In genomic region chr9:44181537-44181936, GRCm38 (mm10) we compare ENCODE assay signal across 23 mouse cellular contexts. TPM values are rescaled to one million over a fixed set of nuclear protein-coding genes. Genes with fewer than 3 reads are reported as not detected.
DNase-seq lines count a peak whose midpoint lies in the region; ATAC-seq lines count a peak whose summit lies in the region.
"Had no signal": no experiment of that assay in that cellular context is flagged by ENCODE, and none has a peak within 500 bp of the region (broad histone marks: within the 10 kb centered on the region; RNA-seq: fewer than 3 reads in every experiment).

No protein-coding gene starts in this region.

- H3K4me2 ChIP-seq in heart, embryonic 13.5 days, result peak overlapping the region; percentile 24
- H3K4me2 ChIP-seq: embryonic facial prominence, embryonic 15.5 days; kidney, embryonic 15.5 days; limb, embryonic 15.5 days; lung, embryonic 14.5 days; midbrain, embryonic 15.5 days; neural tube, embryonic 13.5 days had no signal

- peaks cover 54% of the 10 kb centered on the region for H3K4me1 ChIP-seq in heart, embryonic 13.5 days
- H3K4me1 ChIP-seq in megakaryocyte, embryonic 14.5 days, result peaks cover 88% of the 10 kb centered on the region
- no peaks in the 10 kb centered on the region for H3K4me1 ChIP-seq in limb, embryonic 10.5 days
- H3K4me1 ChIP-seq: embryonic facial prominence, embryonic 15.5 days; kidney, embryonic 15.5 days; limb, embryonic 15.5 days; midbrain, embryonic 15.5 days; neural tube, embryonic 13.5 days had no signal

- H3K36me3 ChIP-seq in heart, embryonic 13.5 days, result peaks cover 24% of the 10 kb centered on the region
- peaks cover 48% of the 10 kb centered on the region for H3K36me3 ChIP-seq in megakaryocyte, embryonic 14.5 days (replicated peaks; ENCODE audit: low read length)
- peaks cover 31% of the 10 kb centered on the region for H3K36me3 ChIP-seq in limb, embryonic 10.5 days
- H3K36me3 ChIP-seq: limb, embryonic 15.5 days; midbrain, embryonic 15.5 days had no signal

- no peak overlapping the region for H3K4me3 ChIP-seq in heart, embryonic 13.5 days
- H3K4me3 ChIP-seq in megakaryocyte, embryonic 14.5 days (replicated peaks), result peak overlapping the region; percentile 80
- H3K4me3 ChIP-seq in limb, embryonic 10.5 days, result no peak overlapping the region
- H3K4me3 ChIP-seq: embryonic facial prominence, embryonic 15.5 days; hindbrain, embryonic 10.5 days; kidney, embryonic 15.5 days; limb, embryonic 15.5 days; midbrain, embryonic 15.5 days; neural tube, embryonic 13.5 days had no signal

- H3K27me3 ChIP-seq in heart, embryonic 13.5 days (replicated peaks), result no peaks in the 10 kb centered on the region
- no peaks in the 10 kb centered on the region for H3K27me3 ChIP-seq in megakaryocyte, embryonic 14.5 days (replicated peaks)
- H3K27me3 ChIP-seq in limb, embryonic 10.5 days (ENCODE audit: low read depth, poor library complexity, severe bottlenecking), result no peaks in the 10 kb centered on the region
- H3K27me3 ChIP-seq: embryonic facial prominence, embryonic 15.5 days; kidney, embryonic 15.5 days; limb, embryonic 15.5 days; midbrain, embryonic 15.5 days; neural tube, embryonic 13.5 days had no signal

- 28% methylated on average over 5 of the region's 5 CpGs for WGBS in heart, embryonic 13.5 days
- 90% methylated on average over 5 of the region's 5 CpGs for WGBS in limb, embryonic 10.5 days

- H3K9me3 ChIP-seq in heart, embryonic 13.5 days, result no peaks in the 10 kb centered on the region
- no peaks in the 10 kb centered on the region for H3K9me3 ChIP-seq in megakaryocyte, embryonic 14.5 days
- H3K9me3 ChIP-seq in limb, embryonic 10.5 days (replicated peaks), result 0 out of 2 replicates have a peak, but pooled peaks cover 3% of the 10 kb centered on the region
- H3K9me3 ChIP-seq: limb, embryonic 15.5 days; midbrain, embryonic 15.5 days had no signal

- H3K27ac ChIP-seq in heart, embryonic 13.5 days (replicated peaks), result peak overlapping the region; percentile 41
- no peak overlapping the region for H3K27ac ChIP-seq in limb, embryonic 10.5 days
- H3K27ac ChIP-seq: embryonic facial prominence, embryonic 15.5 days; hindbrain, embryonic 10.5 days; kidney, embryonic 15.5 days; limb, embryonic 15.5 days; liver, embryonic 14.5 days; midbrain, embryonic 15.5 days; neural tube, embryonic 13.5 days had no signal

- H3K9ac ChIP-seq in heart, embryonic 13.5 days, result no peak overlapping the region
- H3K9ac ChIP-seq: embryonic facial prominence, embryonic 15.5 days; kidney, embryonic 15.5 days; limb, embryonic 15.5 days; liver, embryonic 14.5 days; lung, embryonic 14.5 days; midbrain, embryonic 15.5 days; neural tube, embryonic 13.5 days had no signal

- no peak for ATAC-seq in heart, embryonic 13.5 days (ENCODE audit: extremely low read depth, insufficient number of reproducible peaks, low FRiP score, low TSS enrichment)
- no peak for ATAC-seq in megakaryocyte, adult 5-6 weeks (ENCODE audit: poor library complexity, severe bottlenecking)
- peak; percentile 75 for ATAC-seq in activated CD4-positive, CD25-positive, alpha-beta regulatory T cell, adult 4 months
- ATAC-seq: forebrain, embryonic 14.5 days; hindbrain, embryonic 16.5 days; midbrain, embryonic 15.5 days had no signal

- no peak for DNase-seq in heart, adult 8-10 months (ENCODE audit: low spot score)
- DNase-seq in limb, embryonic 10.5 days (ENCODE audit: low spot score), result no peak
- no peak for DNase-seq in frontal cortex, postnatal 25 days (ENCODE audit: low spot score in 2 of 2)
- DNase-seq: cerebellum, adult 8-10 months; gastrocnemius, postnatal 36 days; layer of hippocampus, adult 9-11 months; right cerebral cortex, postnatal 25 days had no signal

RNA-seq across cellular contexts. Expression of gene Mcam, which starts 47.3 kb away (rescaled TPM):
- 112 and 127 TPM in 2 replicates for polyA plus RNA-seq in heart, embryonic 13.5 days (2015; fragmentation: Nextera tagmentation; extraction: Ambion mirVana)
- total RNA-seq in heart, adult 8-10 months (2022), result 10 to 100 TPM; 20.5 to 35.2 (median 28.1) TPM
- polyA plus RNA-seq in megakaryocyte, embryonic 14.5 days (2012; ENCODE audit: insufficient read depth, low replicate concordance), result not detected in 2 replicates
- 1.6 TPM in 2 replicates for total RNA-seq in megakaryocyte, adult 5-6 weeks (2015)
- 3.2 and 5.8 TPM in 2 replicates for total RNA-seq in megakaryocyte, adult 5-6 weeks (2017)
- under 1 TPM in 1 of 2 experiments, not detected in 1; 0.16 TPM for polyA plus RNA-seq in activated CD4-positive, CD25-positive, alpha-beta regulatory T cell, adult 4 months (2017; shearing (Covaris generic))
- polyA plus RNA-seq in limb, embryonic 10.5 days (2016; fragmentation: Nextera tagmentation; extraction: Ambion mirVana), result 9.8 and 10.1 TPM in 2 replicates

RNA-seq across cellular contexts. Expression of gene Cbl, which starts 52.3 kb away (rescaled TPM):
- 10.4 and 11.9 TPM in 2 replicates for polyA plus RNA-seq in heart, embryonic 13.5 days (2015; fragmentation: Nextera tagmentation; extraction: Ambion mirVana)
- total RNA-seq in heart, adult 8-10 months (2022), result 10 to 100 TPM; 14.8 to 18.9 (median 17.4) TPM
- 2.4 and 3.9 TPM in 2 replicates for polyA plus RNA-seq in megakaryocyte, embryonic 14.5 days (2012; ENCODE audit: insufficient read depth, low replicate concordance)
- 179 and 180 TPM in 2 replicates for total RNA-seq in megakaryocyte, adult 5-6 weeks (2015)
- 45.3 and 70.2 TPM in 2 replicates for total RNA-seq in megakaryocyte, adult 5-6 weeks (2017)
- polyA plus RNA-seq in activated CD4-positive, CD25-positive, alpha-beta regulatory T cell, adult 4 months (2017; shearing (Covaris generic)), result 10 to 100 TPM; 22.8 to 25.0 TPM
- 19.6 and 23.9 TPM in 2 replicates for polyA plus RNA-seq in limb, embryonic 10.5 days (2016; fragmentation: Nextera tagmentation; extraction: Ambion mirVana)

RNA-seq across cellular contexts. Expression of gene Ccdc153, which starts 58.9 kb away (rescaled TPM):
- not detected in 2 replicates for polyA plus RNA-seq in heart, embryonic 13.5 days (2015; fragmentation: Nextera tagmentation; extraction: Ambion mirVana)
- not detected for total RNA-seq in heart, adult 8-10 months (2022)
- not detected in 2 replicates for polyA plus RNA-seq in megakaryocyte, embryonic 14.5 days (2012; ENCODE audit: insufficient read depth, low replicate concordance)
- total RNA-seq in megakaryocyte, adult 5-6 weeks (2015), result not detected in 2 replicates
- not detected in 2 replicates for total RNA-seq in megakaryocyte, adult 5-6 weeks (2017)
- polyA plus RNA-seq in activated CD4-positive, CD25-positive, alpha-beta regulatory T cell, adult 4 months (2017; shearing (Covaris generic)), result not detected
- polyA plus RNA-seq in limb, embryonic 10.5 days (2016; fragmentation: Nextera tagmentation; extraction: Ambion mirVana), result not detected in 2 replicates
- total RNA-seq: common myeloid progenitor, adult 5-6 weeks; gastrocnemius, postnatal 36 days had no signal
- polyA plus RNA-seq: forebrain, embryonic 14.5 days; hindbrain, embryonic 10.5 days; hindbrain, embryonic 16.5 days; intestine, postnatal 0 days; kidney, embryonic 15.5 days; limb, embryonic 15.5 days; liver, embryonic 14.5 days; lung, embryonic 14.5 days; midbrain, embryonic 15.5 days; neural tube, embryonic 13.5 days had no signal

Comparison
In these comparisons a context has a peak if more than half of its experiments do, and no peak if none do; other contexts are left out.
1. RNA of gene Mcam, which starts 47.3 kb away (polyA plus RNA-seq): 112 to 127 TPM in heart, embryonic 13.5 days; 9.8 to 10.1 TPM in limb, embryonic 10.5 days, 0.16 TPM in activated CD4-positive, CD25-positive, alpha-beta regulatory T cell, adult 4 months and not detected in megakaryocyte, embryonic 14.5 days; every median in the first group is over 10 times any median in the second.